ENCODE assay signal across 27 mouse cellular contexts in genomic region chr1:139053003-139053402, GRCm38 (mm10).
"Had no signal": no experiment of that assay in that cellular context is flagged by ENCODE, and none has a peak within 500 bp of the region (broad histone marks: within the 10 kb centered on the region; RNA-seq: fewer than 3 reads in every experiment).

No protein-coding gene starts in this region.

- H3K27me3 ChIP-seq: embryonic facial prominence, embryonic 12.5 days; embryonic facial prominence, embryonic 13.5 days; embryonic facial prominence, embryonic 15.5 days; forebrain, embryonic 12.5 days; forebrain, embryonic 13.5 days; forebrain, embryonic 15.5 days had no signal

- H3K36me3 ChIP-seq: embryonic facial prominence, embryonic 10.5 days; embryonic facial prominence, embryonic 12.5 days; embryonic facial prominence, embryonic 13.5 days; embryonic facial prominence, embryonic 15.5 days; forebrain, embryonic 10.5 days; forebrain, embryonic 12.5 days; forebrain, embryonic 15.5 days; heart, embryonic 10.5 days had no signal

- ATAC-seq: forebrain, embryonic 13.5 days; forebrain, embryonic 14.5 days; forebrain, embryonic 15.5 days; forebrain, embryonic 16.5 days; forebrain, postnatal 0 days had no signal

- H3K9ac ChIP-seq: embryonic facial prominence, embryonic 12.5 days; embryonic facial prominence, embryonic 13.5 days; embryonic facial prominence, embryonic 15.5 days; forebrain, embryonic 12.5 days; forebrain, embryonic 13.5 days; forebrain, embryonic 15.5 days; forebrain, postnatal 0 days had no signal

- H3K4me3 ChIP-seq: embryonic facial prominence, embryonic 10.5 days; embryonic facial prominence, embryonic 12.5 days; embryonic facial prominence, embryonic 13.5 days; embryonic facial prominence, embryonic 15.5 days; erythroblast, embryonic 14.5 days; forebrain, embryonic 10.5 days; forebrain, embryonic 12.5 days; forebrain, embryonic 13.5 days; forebrain, embryonic 15.5 days; gastrocnemius, adult 2 months; heart, adult 2 months; heart, embryonic 10.5 days had no signal

- H3K9me3 ChIP-seq: embryonic facial prominence, embryonic 10.5 days; embryonic facial prominence, embryonic 12.5 days; embryonic facial prominence, embryonic 13.5 days; embryonic facial prominence, embryonic 15.5 days; forebrain, embryonic 10.5 days; forebrain, embryonic 12.5 days; forebrain, embryonic 13.5 days; forebrain, embryonic 15.5 days; heart, embryonic 10.5 days had no signal

- DNase-seq: cerebellum, adult 9-10 months; cerebellum, adult 9-11 months; cerebellum, postnatal 10 days; cerebellum, postnatal 14 days; cerebellum, postnatal 25 days; cerebellum, postnatal 36 days; embryo, embryonic 11 days; forebrain, postnatal 0 days; gastrocnemius, adult 2 months; gastrocnemius, postnatal 10 days; gastrocnemius, postnatal 14 days; gastrocnemius, postnatal 25 days; gastrocnemius, postnatal 36 days; heart, adult 18-20 months; heart, adult 2 months had no signal

- H3K27ac ChIP-seq: embryonic facial prominence, embryonic 10.5 days; embryonic facial prominence, embryonic 12.5 days; embryonic facial prominence, embryonic 13.5 days; embryonic facial prominence, embryonic 15.5 days; forebrain, embryonic 10.5 days; forebrain, embryonic 12.5 days; forebrain, embryonic 13.5 days; forebrain, embryonic 15.5 days; gastrocnemius, adult 2 months; heart, adult 2 months; heart, embryonic 10.5 days had no signal

- H3K4me1 ChIP-seq: embryonic facial prominence, embryonic 12.5 days; embryonic facial prominence, embryonic 15.5 days; heart, embryonic 10.5 days had no signal
